Mouse (Mus musculus) layer of hippocampus, adult 9-11 months (tissue): ENCODE data around the gene Ier2.

ENCODE experiments used
- DNase-seq: peaks from one replicate; pipeline ENCODE4 v3.0.0; 2022

Ier2 gene

GRCm38 (mm10) chr8:84662581-84663065 is at the start of gene Ier2:
TSS of gene Ier2 (minus strand) at chr8:84662852.
- peak; percentile 95 for DNase-seq

DNA sequence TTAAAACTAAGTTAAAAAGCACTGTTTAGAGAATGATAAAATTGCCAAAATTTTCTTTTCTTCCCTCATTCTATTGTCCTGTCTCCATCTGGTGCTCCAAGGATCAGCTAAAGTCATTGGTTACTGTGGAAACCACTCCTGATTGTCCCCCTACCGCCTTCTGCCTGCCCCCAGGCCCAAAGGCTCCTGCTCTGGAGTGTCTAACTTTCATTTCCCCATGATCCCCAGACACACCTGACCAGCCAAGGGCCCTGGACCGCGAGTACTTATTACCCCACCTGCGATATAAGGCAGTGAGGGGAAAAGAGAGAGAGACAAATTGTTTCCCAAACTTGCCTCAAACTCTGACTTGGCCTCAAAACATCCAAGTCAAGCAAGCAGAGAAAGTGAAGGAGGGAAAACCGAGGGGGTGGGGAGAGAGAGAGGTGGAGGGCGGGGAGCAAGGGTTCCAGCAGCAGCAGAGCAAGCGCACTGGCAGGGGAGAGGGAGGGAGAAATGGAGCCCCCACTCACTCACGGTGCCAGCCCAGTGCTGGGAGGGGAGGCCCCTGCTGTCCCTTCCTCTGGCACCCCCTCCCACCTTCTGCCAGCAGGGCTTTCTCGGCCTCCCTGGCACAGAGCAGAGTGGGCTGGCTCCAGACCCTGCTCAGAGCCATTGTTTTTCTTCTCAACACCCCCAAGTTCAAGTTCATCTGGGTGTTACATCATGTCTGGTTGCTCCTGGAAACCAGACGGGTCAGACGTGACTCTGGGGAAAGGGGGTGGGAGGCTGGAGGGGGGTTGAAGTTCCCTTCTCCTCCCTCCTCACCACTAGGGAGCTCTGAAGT is 49.5 kb upstream of the Ier2 start:
- DNase-seq: peak; percentile 73

DNA sequence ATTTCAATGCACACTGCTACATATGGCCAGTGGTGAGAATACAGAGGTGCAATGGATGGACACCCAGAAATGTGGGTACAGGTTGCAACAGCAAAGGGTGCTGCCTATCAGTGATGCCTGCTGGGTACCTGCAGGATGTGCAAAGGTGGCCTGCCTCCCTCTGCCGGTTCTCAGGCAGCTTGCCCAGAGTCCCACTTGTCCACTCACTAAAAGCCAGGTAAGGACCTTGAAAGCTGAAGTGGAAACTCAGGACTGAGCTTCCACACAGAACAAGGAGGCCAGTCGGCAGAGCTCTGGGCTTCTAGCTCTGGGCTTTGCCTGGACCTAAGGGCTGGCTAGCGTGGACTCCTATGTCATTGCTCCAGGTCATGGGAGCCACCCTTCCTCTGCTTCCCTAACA is 48.7 kb upstream of the Ier2 start:
- no peak for DNase-seq

DNA sequence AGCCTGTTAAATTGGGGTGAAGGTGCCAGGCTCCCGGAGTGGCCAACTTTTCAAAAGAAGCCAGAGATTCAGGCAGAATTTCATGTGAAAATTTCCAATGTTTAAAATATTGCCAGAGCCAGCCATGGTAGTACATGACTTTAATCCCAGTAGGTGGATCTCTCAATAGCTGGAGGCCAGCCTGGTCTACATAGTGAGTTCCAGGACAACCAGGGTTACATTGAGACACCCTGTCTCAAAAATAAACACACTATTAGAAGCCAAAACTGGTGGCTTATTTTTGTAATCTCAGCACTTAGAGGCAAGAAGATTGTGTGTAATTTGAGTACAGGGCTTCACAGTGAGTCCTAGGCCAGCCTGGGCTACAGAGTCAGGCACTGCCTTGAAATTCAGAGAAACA is 47.3 kb upstream of the Ier2 start:
- no peak for DNase-seq

GRCm38 (mm10) chr8:84708774-84709475 is 46.3 kb upstream of the Ier2 start:
- peak; percentile 91 for DNase-seq

- no peak for DNase-seq
Observed at GRCm38 (mm10) chr8:84708071-84708541, 45.5 kb upstream of the Ier2 start.

DNA sequence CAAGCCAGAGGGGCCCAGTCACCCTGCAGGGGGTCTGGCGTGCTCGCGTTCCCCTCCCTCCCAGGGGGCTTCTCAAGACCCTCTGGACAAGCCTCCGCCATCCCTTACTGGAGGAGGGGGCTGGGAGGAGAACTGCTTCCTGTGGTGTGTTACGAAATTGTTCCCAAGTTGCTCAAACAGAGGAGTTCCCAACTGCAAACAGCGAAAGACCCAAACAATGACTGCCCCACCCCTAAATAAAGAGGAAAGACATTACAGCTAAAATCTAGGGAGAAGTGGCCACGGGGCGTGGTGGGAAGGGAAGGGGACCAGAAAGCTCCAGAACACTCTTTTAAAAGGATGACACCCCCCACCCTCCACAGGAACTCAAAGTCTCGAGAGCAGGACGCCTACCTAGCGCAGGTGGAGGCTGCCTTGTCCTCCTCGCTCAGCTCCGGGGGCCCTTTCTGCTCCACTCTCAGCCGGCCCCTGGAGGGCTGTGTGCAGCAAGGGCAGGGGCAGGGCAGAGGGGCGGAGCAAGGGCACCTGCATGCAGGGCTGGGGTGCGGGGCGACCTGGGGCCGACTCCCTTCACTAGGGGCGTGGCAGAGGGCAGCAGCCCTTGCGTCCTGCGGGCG is 44.7 kb upstream of the Ier2 start:
- DNase-seq: no peak

GRCm38 (mm10) chr8:84706610-84707266 is 44.1 kb upstream of the Ier2 start:
- no peak for DNase-seq

DNA sequence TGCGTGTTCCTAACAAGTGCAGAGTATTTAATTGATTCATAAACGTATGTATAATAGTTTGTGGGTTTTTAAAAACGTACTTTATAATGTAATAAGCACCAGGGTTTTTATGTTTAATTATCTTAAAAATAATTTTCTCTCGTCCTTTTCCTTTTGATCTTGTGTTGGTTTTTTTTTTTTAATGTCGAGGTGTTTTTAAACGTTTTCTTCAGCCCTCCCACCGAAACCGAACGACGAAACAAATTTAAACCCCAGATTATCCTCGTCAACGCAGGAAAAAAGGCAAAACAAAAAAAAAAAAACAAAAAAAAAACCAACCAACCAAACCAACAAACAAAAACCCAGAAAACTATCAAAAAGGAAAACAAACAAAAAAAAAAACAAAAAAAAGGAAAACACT is 43.3 kb upstream of the Ier2 start:
- DNase-seq: no peak

- no peak for DNase-seq
Observed at GRCm38 (mm10) chr8:84704867-84705831, 42.5 kb upstream of the Ier2 start.

- no peak for DNase-seq
Observed at GRCm38 (mm10) chr8:84704356-84704755, 41.7 kb upstream of the Ier2 start.

DNA sequence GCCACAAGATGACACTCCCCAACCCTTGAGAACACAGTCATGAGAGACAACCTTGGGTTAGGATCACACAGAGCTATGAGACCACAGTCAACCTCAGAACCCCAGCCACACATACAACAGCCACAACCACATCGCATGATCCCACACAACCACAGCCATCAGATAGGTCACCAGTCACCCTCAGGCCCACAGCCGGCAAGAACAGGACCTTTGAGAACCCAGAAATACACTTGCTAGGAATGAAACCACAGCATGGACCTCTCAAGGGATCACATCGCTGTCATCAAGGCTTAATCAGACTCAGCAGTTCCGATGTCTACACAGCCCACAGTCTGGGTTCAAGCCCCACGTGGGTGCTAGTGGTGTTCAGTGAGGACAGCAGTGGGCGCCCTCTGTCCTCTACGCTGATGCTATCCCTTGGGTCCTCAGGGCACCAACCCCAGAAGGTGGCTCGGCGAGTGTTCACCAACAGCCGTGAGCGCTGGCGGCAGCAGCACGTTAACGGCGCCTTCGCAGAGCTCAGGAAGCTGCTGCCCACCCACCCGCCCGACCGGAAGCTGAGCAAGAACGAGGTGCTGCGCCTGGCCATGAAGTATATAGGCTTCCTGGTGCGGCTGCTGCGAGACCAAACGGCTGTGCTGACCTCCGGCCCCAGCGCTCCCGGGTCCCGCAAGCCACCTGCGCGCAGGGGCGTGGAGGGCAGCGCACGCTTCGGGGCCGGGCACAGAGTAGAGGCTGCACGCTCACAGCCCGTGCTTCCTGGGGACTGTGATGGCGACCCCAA is 41.0 kb upstream of the Ier2 start:
- DNase-seq: no peak

DNA sequence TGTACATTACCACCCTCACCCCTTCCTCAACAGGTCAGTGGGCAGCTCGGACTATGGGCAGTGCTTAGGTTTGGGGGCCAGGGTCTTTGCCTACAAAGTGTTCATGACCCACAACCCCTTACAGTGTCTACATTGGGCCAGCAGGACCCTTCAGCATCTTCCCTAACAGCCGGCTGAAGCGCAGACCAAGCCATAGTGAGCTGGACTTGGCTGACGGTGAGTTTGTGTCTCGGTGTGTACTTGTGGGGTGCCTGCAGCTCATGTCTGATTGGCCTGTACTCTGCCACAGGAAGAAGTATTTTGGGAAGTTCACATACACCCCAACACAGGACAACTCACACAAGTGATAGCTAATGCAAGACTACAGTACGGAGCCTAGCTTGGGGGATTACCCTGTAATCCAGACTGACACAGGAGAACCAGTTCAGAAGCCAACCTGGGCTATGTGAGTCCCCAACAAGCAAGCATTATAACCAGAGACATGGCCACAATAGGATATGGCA is 40.4 kb upstream of the Ier2 start:
- DNase-seq: no peak

DNA sequence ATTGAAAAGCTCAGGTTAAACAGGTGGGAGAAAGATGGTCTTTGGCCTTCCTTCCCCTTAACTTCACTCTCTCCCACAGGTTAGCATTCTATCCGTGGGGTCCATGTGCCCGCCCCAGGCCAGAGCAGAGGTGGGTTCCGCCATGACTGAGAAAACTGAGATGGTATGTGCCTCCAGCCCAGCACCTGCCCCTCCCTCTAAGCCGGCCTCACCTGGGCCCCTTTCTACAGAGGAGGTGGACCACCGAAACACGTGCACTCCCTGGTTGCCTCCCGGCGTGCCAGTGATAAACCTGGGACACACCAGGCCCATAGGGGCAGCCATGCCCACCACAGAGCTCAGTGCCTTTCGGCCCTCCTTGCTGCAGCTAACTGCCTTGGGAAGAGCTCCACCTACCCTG is 39.9 kb upstream of the Ier2 start:
- DNase-seq: no peak

GRCm38 (mm10) chr8:84700941-84701911 is 38.6 kb upstream of the Ier2 start, which contains the start of gene Lyl1:
TSS of gene Lyl1 (plus strand) at chr8:84701457.
- DNase-seq: no peak

GRCm38 (mm10) chr8:84700526-84700925 is 37.9 kb upstream of the Ier2 start:
- DNase-seq: no peak

DNA sequence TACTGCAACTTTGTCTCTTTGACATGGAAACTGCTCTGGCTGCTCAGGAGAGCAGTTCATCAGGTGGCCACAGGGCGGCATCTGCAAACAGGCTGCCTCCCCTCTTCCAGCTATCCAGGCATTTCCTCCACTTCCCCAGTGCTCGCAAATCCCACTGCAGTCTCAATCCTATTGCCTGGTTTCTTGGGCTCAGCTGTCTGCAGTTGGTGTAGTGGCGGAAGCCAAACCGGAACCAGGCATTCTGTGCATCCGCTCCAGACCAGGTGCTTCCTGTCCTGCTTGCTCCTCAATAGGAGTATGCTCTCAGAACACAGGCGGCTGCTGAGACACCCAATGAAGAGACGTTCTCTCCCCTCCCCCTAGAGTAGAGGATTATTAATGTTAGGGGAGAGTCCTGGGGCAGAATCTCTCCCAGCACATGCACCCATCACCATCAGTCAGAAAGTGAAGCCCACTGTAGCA is 37.2 kb upstream of the Ier2 start:
- DNase-seq: peak; percentile 83

DNA sequence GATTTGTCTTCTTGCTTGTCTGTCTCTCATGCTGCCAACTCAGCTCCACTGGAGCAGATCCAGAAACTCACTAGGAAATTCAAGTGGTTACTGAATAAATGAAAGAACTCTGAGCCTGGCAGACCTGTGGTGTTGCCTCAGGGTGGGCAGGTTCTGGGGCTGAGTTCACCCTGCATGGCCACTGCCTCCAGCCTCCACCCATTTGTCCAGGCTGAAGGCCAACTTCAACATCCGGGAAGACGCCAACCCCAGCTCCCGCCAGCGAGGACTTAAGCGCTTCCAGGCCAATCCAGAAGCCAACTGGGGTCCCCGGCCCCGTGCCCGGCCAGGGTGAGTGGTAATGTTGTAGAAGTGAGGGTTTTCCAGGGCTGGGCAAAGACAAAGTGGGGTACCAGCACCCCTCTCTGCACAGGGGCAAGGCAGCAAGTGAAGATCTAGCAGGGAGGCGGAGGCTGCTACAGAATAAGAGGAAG is 36.3 kb upstream of the Ier2 start:
- DNase-seq: no peak

- DNase-seq: no peak
Observed at GRCm38 (mm10) chr8:84698288-84698687, 35.6 kb upstream of the Ier2 start.
